24 mouse cellular contexts compared by ENCODE assay signal in genomic region chr8:12108578-12108977, GRCm38 (mm10).
"Had no signal": no experiment of that assay in that cellular context is flagged by ENCODE, and none has a peak within 500 bp of the region (broad histone marks: within the 10 kb centered on the region; RNA-seq: fewer than 3 reads in every experiment).

No protein-coding gene starts in this region.

- DNase-seq: liver, postnatal 0 days; lung, adult 2 months; lung, postnatal 14 days; lung, postnatal 36 days; midbrain, embryonic 14.5 days; retina, postnatal 1 day; right cerebral cortex, adult 18-20 months; right cerebral cortex, postnatal 25 days; right cerebral cortex, postnatal 4 days; spleen, adult 18-20 months; thymus, adult 18-20 months; thymus, postnatal 14 days; thymus, postnatal 36 days had no signal

- H3K4me2 ChIP-seq: liver, embryonic 15.5 days; lung, embryonic 15.5 days; midbrain, embryonic 12.5 days; neural tube, embryonic 13.5 days; neural tube, embryonic 15.5 days; stomach, embryonic 15.5 days had no signal

- H3K9me3 ChIP-seq: liver, embryonic 15.5 days; lung, embryonic 15.5 days; midbrain, embryonic 10.5 days; midbrain, embryonic 12.5 days; neural tube, embryonic 13.5 days; neural tube, embryonic 15.5 days; stomach, embryonic 15.5 days had no signal

- H3K27ac ChIP-seq: liver, embryonic 15.5 days; lung, embryonic 15.5 days; macrophage; midbrain, embryonic 12.5 days; neural tube, embryonic 13.5 days; neural tube, embryonic 15.5 days; stomach, embryonic 15.5 days had no signal

- H3K4me1 ChIP-seq: liver, embryonic 15.5 days; lung, embryonic 15.5 days had no signal

- H3K36me3 ChIP-seq: liver, embryonic 15.5 days; lung, embryonic 15.5 days; midbrain, embryonic 10.5 days; midbrain, embryonic 12.5 days; neural tube, embryonic 13.5 days; neural tube, embryonic 15.5 days; stomach, embryonic 15.5 days had no signal

- H3K4me3 ChIP-seq: liver, embryonic 15.5 days; lung, embryonic 15.5 days; midbrain, embryonic 10.5 days; midbrain, embryonic 12.5 days; myocyte; neural tube, embryonic 13.5 days; neural tube, embryonic 15.5 days; stomach, embryonic 15.5 days had no signal

- H3K27me3 ChIP-seq: liver, embryonic 15.5 days; lung, embryonic 15.5 days; stomach, embryonic 15.5 days had no signal

- ATAC-seq: liver, postnatal 0 days; lung, postnatal 0 days; midbrain, embryonic 16.5 days had no signal

- H3K9ac ChIP-seq: liver, embryonic 15.5 days; liver, postnatal 0 days; lung, embryonic 15.5 days; midbrain, embryonic 12.5 days; neural tube, embryonic 13.5 days; neural tube, embryonic 15.5 days; stomach, embryonic 15.5 days had no signal
